Mouse (Mus musculus) stomach, embryonic 14.5 days (tissue): ENCODE measurements at regions not wholly inside any gene's neighbourhood (a gene's known extent, or its start where the extent isn't known, plus 50 kb on each side); places are given as distances from the start of the nearest gene placed in this dataset.

Source experiments
- ATAC-seq: fragments of 200-750 bp; cut with Nextera tagmentation; 2 replicates; pipeline ENCODE4 v1.8.0; 2017; ENCODE audit warnings: low read depth, moderate TSS enrichment; ENCODE audit not compliant: insufficient number of reproducible peaks, insufficient read depth, low FRiP score
- H3K27ac ChIP-seq: fragments of 300-500 bp; sonication (generic); 2 replicates; pipeline ENCODE4 v1.5.1; 2014; ENCODE audit warnings: mild to moderate bottlenecking, low read length, moderate library complexity, mixed read lengths
- H3K27me3 ChIP-seq: fragments of 300-500 bp; sonication (generic); 2 replicates; pipeline ENCODE4 v1.6.1; 2014; ENCODE audit warnings: low read length, control low read depth, mixed read lengths; ENCODE audit not compliant: control insufficient read depth, insufficient read depth
- H3K36me3 ChIP-seq: fragments of 300-500 bp; sonication (generic); 2 replicates; pipeline ENCODE4 v1.6.1; 2014; ENCODE audit warnings: mild to moderate bottlenecking, control low read depth, low read length, moderate library complexity, mixed read lengths; ENCODE audit not compliant: control insufficient read depth, insufficient read depth
- H3K4me1 ChIP-seq: fragments of 300-500 bp; sonication (generic); 2 replicates; pipeline ENCODE4 v1.6.1; 2014; ENCODE audit warnings: low read length, control low read depth, mixed read lengths; ENCODE audit not compliant: control insufficient read depth, insufficient read depth
- H3K4me2 ChIP-seq: fragments of 300-500 bp; sonication (generic); replicated peaks from 2 replicates; pipeline ENCODE4 v1.6.1; 2014; ENCODE audit warnings: low read depth, low read length, control low read depth
- H3K4me3 ChIP-seq: fragments of 300-500 bp; sonication (generic); 2 replicates; pipeline ENCODE4 v1.5.1; 2014; ENCODE audit warnings: low read depth, low read length, control low read depth
- H3K9ac ChIP-seq: fragments of 300-500 bp; sonication (generic); replicated peaks from 2 replicates; pipeline ENCODE4 v1.6.1; 2014; ENCODE audit warnings: low read depth, mild to moderate bottlenecking, control low read depth, low read length, moderate library complexity, mixed read lengths
- H3K9me3 ChIP-seq: fragments of 300-500 bp; sonication (generic); 2 replicates; pipeline ENCODE4 v1.6.1; 2016; ENCODE audit warnings: low read depth, low read length, control low read depth; ENCODE audit not compliant: control insufficient read depth
- WGBS: fragments of 180-500 bp; shearing (Covaris S2); extraction: QIAGEN DNeasy Blood & Tissue Kit; methylation state at CpG from one replicate; pipeline ENCODE4 v1.1.7; 2014; 5-methylcytosine and 5-hydroxymethylcytosine counted together

GRCm38 (mm10) chr12:107123661-107124060, 364.8 kb upstream of the 3110018I06Rik start:
- Histone ChIP-seq H3K36me3 (no peaks in the 10 kb centered on the region), H3K27ac (no peak overlapping the region), H3K27me3 (no peaks in the 10 kb centered on the region), H3K4me1 (no peaks in the 10 kb centered on the region), H3K9me3 (no peaks in the 10 kb centered on the region), H3K4me3 (no peak overlapping the region), H3K4me2 (no peak overlapping the region), H3K9ac (no peak overlapping the region)
- 77% methylated on average over 8 of the region's 8 CpGs for WGBS
- no peak for ATAC-seq

GRCm38 (mm10) chr12:107124263-107124885, 364.1 kb upstream of the 3110018I06Rik start:
- H3K4me1 ChIP-seq = no peaks in the 10 kb centered on the region
- H3K4me3 ChIP-seq = no peak overlapping the region
- no peak overlapping the region for H3K9ac ChIP-seq
- H3K27ac ChIP-seq = no peak overlapping the region
- H3K36me3 ChIP-seq = no peaks in the 10 kb centered on the region
- WGBS = 89% methylated on average over 17 of the region's 17 CpGs
- no peak for ATAC-seq
- no peaks in the 10 kb centered on the region for H3K9me3 ChIP-seq
- no peaks in the 10 kb centered on the region for H3K27me3 ChIP-seq
- no peak overlapping the region for H3K4me2 ChIP-seq

DNA sequence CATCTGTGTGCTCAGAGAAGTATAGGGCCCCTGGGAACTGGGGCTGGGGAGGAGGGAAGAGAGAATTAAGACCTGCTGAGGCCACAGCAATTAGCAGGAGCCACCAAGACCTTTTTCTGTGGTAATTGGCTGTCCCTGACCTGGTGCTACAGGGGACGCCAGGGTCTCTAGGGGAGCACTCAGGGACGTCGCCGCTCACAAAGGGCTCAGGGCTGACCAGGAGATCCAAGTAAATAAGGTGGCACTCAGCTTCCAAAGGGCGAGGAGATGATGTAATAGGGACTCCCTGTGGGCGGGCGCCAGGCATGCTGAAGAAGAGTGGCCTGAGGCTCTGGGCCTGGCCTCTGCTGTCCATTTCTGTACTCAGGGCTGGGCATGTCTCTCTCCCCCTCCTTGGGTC, 363.2 kb upstream of the 3110018I06Rik start:
- no peaks in the 10 kb centered on the region for H3K36me3 ChIP-seq
- no peaks in the 10 kb centered on the region for H3K27me3 ChIP-seq
- no peak overlapping the region for H3K9ac ChIP-seq
- ATAC-seq = no peak
- H3K27ac ChIP-seq = no peak overlapping the region
- H3K4me2 ChIP-seq = no peak overlapping the region
- no peak overlapping the region for H3K4me3 ChIP-seq
- H3K9me3 ChIP-seq = no peaks in the 10 kb centered on the region
- WGBS = 70% methylated on average over 7 of the region's 7 CpGs
- H3K4me1 ChIP-seq = no peaks in the 10 kb centered on the region

- Histone ChIP-seq H3K4me3 (no peak overlapping the region), H3K27ac (no peak overlapping the region), H3K4me2 (no peak overlapping the region), H3K36me3 (no peaks in the 10 kb centered on the region), H3K4me1 (no peaks in the 10 kb centered on the region), H3K27me3 (no peaks in the 10 kb centered on the region), H3K9ac (no peak overlapping the region), H3K9me3 (no peaks in the 10 kb centered on the region)
- WGBS = 78% methylated on average over 10 of the region's 10 CpGs
- no peak for ATAC-seq
Observed at GRCm38 (mm10) chr12:107126056-107126455, 362.4 kb upstream of the 3110018I06Rik start.

- no peak overlapping the region for H3K4me3 ChIP-seq
- no peak overlapping the region for H3K4me2 ChIP-seq
- no peak overlapping the region for H3K27ac ChIP-seq
- no peak overlapping the region for H3K9ac ChIP-seq
- no peaks in the 10 kb centered on the region for H3K9me3 ChIP-seq
- no peaks in the 10 kb centered on the region for H3K36me3 ChIP-seq
- ATAC-seq = no peak
- H3K4me1 ChIP-seq = no peaks in the 10 kb centered on the region
- no peaks in the 10 kb centered on the region for H3K27me3 ChIP-seq
- 85% methylated on average over 3 of the region's 3 CpGs for WGBS
Observed at GRCm38 (mm10) chr12:107127591-107127990, 360.8 kb upstream of the 3110018I06Rik start.

DNA sequence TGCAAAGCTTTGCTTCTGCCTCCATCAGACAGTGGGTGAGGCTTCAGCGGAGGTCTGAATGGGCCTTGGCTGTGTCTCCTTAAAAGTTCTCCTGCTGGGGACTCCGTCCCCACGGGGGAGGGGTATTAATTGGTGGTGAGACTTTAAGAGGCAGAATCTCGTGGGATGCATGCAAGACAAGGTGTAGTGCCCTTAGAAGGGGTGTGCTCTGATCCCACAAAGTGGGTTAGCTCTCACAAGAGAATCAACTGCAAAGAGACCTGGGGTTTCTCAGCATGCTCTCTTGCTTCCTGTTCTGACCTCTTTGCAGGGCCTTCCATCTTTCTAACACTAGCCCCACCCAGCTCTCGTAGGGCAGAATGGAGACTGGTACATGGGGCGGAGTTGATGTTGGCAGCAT, 359.2 kb upstream of the 3110018I06Rik start:
- H3K27me3 ChIP-seq = no peaks in the 10 kb centered on the region
- 66% methylated on average over 6 of the region's 6 CpGs for WGBS
- H3K9me3 ChIP-seq = no peaks in the 10 kb centered on the region
- H3K4me2 ChIP-seq = no peak overlapping the region
- H3K36me3 ChIP-seq = no peaks in the 10 kb centered on the region
- H3K27ac ChIP-seq = no peak overlapping the region
- ATAC-seq = no peak
- H3K9ac ChIP-seq = no peak overlapping the region
- H3K4me3 ChIP-seq = no peak overlapping the region
- no peaks in the 10 kb centered on the region for H3K4me1 ChIP-seq

DNA sequence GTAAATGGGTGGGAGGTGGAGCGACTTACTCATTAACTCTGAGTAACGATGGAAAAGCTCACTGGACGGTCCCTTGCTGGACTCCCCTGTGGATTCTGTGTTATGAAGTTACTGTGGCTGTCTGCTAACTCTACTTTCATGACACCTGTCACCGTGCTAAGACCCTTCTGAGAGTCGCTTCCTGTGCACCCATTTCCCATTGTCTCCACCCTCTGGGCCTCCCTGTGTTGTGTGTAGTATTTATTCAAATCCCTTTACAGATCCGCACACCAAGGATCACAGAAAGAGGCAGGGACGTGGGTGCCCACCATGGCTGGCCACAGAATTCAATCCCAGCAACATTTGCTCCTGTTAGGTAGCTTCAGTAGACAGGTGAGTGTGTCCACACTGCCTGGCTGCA, 357.1 kb upstream of the 3110018I06Rik start:
- Histone ChIP-seq H3K9ac (no peak overlapping the region), H3K27ac (no peak overlapping the region), H3K9me3 (no peaks in the 10 kb centered on the region), H3K4me2 (no peak overlapping the region), H3K4me3 (no peak overlapping the region), H3K27me3 (no peaks in the 10 kb centered on the region), H3K4me1 (no peaks in the 10 kb centered on the region), H3K36me3 (no peaks in the 10 kb centered on the region)
- no peak for ATAC-seq
- 70% methylated on average over 7 of the region's 7 CpGs for WGBS

DNA sequence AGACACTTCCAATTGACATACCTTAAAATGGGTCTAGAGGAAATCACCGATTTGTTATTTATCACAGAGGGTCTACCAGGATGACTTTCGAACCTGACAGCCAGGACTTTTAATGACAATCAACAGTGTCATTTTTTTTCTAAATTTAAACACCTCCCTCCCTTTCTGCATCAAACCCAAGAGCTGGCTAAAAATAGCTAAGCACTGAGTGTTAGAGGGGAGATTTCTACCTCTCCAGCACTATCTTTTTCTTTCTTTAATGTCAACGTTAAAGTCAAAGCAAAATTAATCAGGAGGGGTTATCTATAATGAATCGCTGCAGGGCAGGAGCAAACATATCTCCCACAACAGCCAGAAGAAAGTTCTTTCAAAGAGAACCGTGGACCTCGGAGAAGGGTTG, 356.6 kb upstream of the 3110018I06Rik start:
- WGBS = 46% methylated on average over 6 of the region's 6 CpGs
- Histone ChIP-seq H3K4me2 (no peak overlapping the region), H3K9ac (no peak overlapping the region), H3K9me3 (no peaks in the 10 kb centered on the region), H3K4me3 (no peak overlapping the region), H3K4me1 (no peaks in the 10 kb centered on the region), H3K36me3 (no peaks in the 10 kb centered on the region), H3K27me3 (no peaks in the 10 kb centered on the region), H3K27ac (no peak overlapping the region)
- ATAC-seq = no peak

- Histone ChIP-seq H3K9ac (no peak overlapping the region), H3K4me1 (no peaks in the 10 kb centered on the region), H3K4me2 (no peak overlapping the region), H3K27ac (no peak overlapping the region), H3K4me3 (no peak overlapping the region), H3K27me3 (no peaks in the 10 kb centered on the region), H3K36me3 (no peaks in the 10 kb centered on the region), H3K9me3 (no peaks in the 10 kb centered on the region)
- no peak for ATAC-seq
- 79% methylated on average over 3 of the region's 3 CpGs for WGBS
Observed at GRCm38 (mm10) chr12:107132501-107132900, 355.9 kb upstream of the 3110018I06Rik start.
